Mouse (Mus musculus) CH12.LX (cell line): ENCODE measurements at regions not wholly inside any gene's neighbourhood (a gene's known extent, or its start where the extent isn't known, plus 50 kb on each side); places are given as distances from the start of the nearest gene placed in this dataset.

Experiments used
- DNase-seq: peaks from one replicate; pipeline ENCODE4 v3.0.0-alpha.2; 2013; ENCODE audit errors: extremely low read depth
- H3K27ac ChIP-seq: 2 replicates; pipeline ENCODE4 v1.5.1; 2012; ENCODE audit warnings: low read depth, mild to moderate bottlenecking, control low read depth, moderate library complexity; ENCODE audit not compliant: insufficient read depth
- H3K27me3 ChIP-seq: replicated peaks from 2 replicates; pipeline ENCODE3; 2012; ENCODE audit warnings: inconsistent platforms
- H3K36me3 ChIP-seq, 2 experiments: replicated peaks in 1 of 2; 2 replicates each; pipeline versions ENCODE3 to v1.6.1; 2012; ENCODE audit warnings: inconsistent platforms in 1 of 2, low read length in 1 of 2, mild to moderate bottlenecking in 1 of 2, mixed read lengths in 1 of 2, moderate library complexity in 1 of 2; ENCODE audit not compliant: control insufficient read depth in 1 of 2, insufficient read depth in 1 of 2
- H3K4me1 ChIP-seq, 2 experiments: 2 replicates each; pipeline ENCODE4 v1.6.1; 2012; ENCODE audit warnings: inconsistent platforms in 1 of 2, moderate library complexity in 1 of 2; ENCODE audit not compliant: insufficient read depth in 2 of 2, control insufficient read depth in 1 of 2
- H3K4me2 ChIP-seq: 2 replicates; pipeline ENCODE4 v1.6.1; 2012; ENCODE audit warnings: low read depth, mild to moderate bottlenecking, control low read depth; ENCODE audit not compliant: poor library complexity, insufficient read depth, severe bottlenecking
- H3K4me3 ChIP-seq, 3 experiments: fragments of 150-350 bp in 1 of 3; sonication (generic) in 1 of 3; replicated peaks in 1 of 3; 2 replicates each; pipeline versions ENCODE3 to v1.5.1; 2011 to 2012; ENCODE audit warnings: low read depth in 2 of 3, low read length in 2 of 3, mild to moderate bottlenecking in 2 of 3, moderate library complexity in 2 of 3, control low read depth in 1 of 3, improper control_type of control experiment in 1 of 3, inconsistent platforms in 1 of 3, mixed read lengths in 1 of 3; ENCODE audit not compliant: poor library complexity in 1 of 3
- H3K79me2 ChIP-seq: replicated peaks from 2 replicates; pipeline ENCODE4 v1.6.1; 2012; ENCODE audit warnings: mild to moderate bottlenecking, moderate library complexity; ENCODE audit not compliant: control insufficient read depth, poor library complexity, insufficient read depth, severe bottlenecking; ENCODE audit errors: extremely low read depth
- H3K9ac ChIP-seq: 2 replicates; pipeline ENCODE4 v1.6.1; 2012; ENCODE audit warnings: low read depth, mild to moderate bottlenecking, control low read depth, moderate library complexity; ENCODE audit not compliant: insufficient read depth
- H3K9me3 ChIP-seq: replicated peaks from 2 replicates; pipeline ENCODE3; 2012; ENCODE audit warnings: low read length, inconsistent platforms, mixed read lengths
- BHLHE40 ChIP-seq: IDR thresholded peaks from 2 replicates; pipeline ENCODE4 v1.6.1; 2011; ENCODE audit warnings: mild to moderate bottlenecking, low read depth, low read length, improper control_type of control experiment
- CHD1 ChIP-seq: IDR thresholded peaks from 2 replicates; pipeline ENCODE4 v1.6.1; 2012; ENCODE audit warnings: low read depth, low read length, improper control_type of control experiment, inconsistent platforms
- CHD2 ChIP-seq: IDR thresholded peaks from 2 replicates; pipeline ENCODE4 v1.6.1; 2011; ENCODE audit warnings: low read length, improper control_type of control experiment
- CTCF ChIP-seq, 2 experiments: IDR thresholded peaks in 1 of 2; conservative IDR thresholded peaks in 1 of 2; 2 replicates each; pipeline ENCODE4 v1.5.1; 2011 to 2012; ENCODE audit warnings: low read depth in 2 of 2, low read length in 2 of 2, improper control_type of control experiment in 1 of 2, inconsistent platforms in 1 of 2, mild to moderate bottlenecking in 1 of 2, moderate library complexity in 1 of 2
- ELF1 ChIP-seq: IDR thresholded peaks from 2 replicates; pipeline ENCODE4 v1.6.1; 2014; ENCODE audit warnings: low read depth, mild to moderate bottlenecking, inconsistent platforms, low read length, improper control_type of control experiment
- EP300 ChIP-seq: IDR thresholded peaks from 2 replicates; pipeline ENCODE4 v1.6.1; 2011; ENCODE audit warnings: low read length, improper control_type of control experiment
- ETS1 ChIP-seq: conservative IDR thresholded peaks from 2 replicates; pipeline ENCODE4 v1.6.1; 2012; ENCODE audit warnings: low read depth, mild to moderate bottlenecking, inconsistent platforms, low read length, improper control_type of control experiment, moderate library complexity
- GABPA ChIP-seq: IDR thresholded peaks from 2 replicates; pipeline ENCODE4 v1.6.1; 2012; ENCODE audit warnings: low read depth, low read length, improper control_type of control experiment, inconsistent platforms; ENCODE audit not compliant: insufficient replicate concordance
- HCFC1 ChIP-seq: IDR thresholded peaks from 2 replicates; pipeline ENCODE4 v1.6.1; 2012; ENCODE audit warnings: low read depth, mild to moderate bottlenecking, inconsistent platforms, low read length, improper control_type of control experiment
- IRF4 ChIP-seq: IDR thresholded peaks from 2 replicates; pipeline ENCODE4 v1.6.1; 2014; ENCODE audit warnings: low read depth, mild to moderate bottlenecking, inconsistent platforms, low read length, improper control_type of control experiment
- JUN ChIP-seq: IDR thresholded peaks from 2 replicates; pipeline ENCODE4 v1.6.1; 2011; ENCODE audit warnings: low read depth, mild to moderate bottlenecking, low read length, improper control_type of control experiment, moderate library complexity; ENCODE audit not compliant: insufficient read depth
- MAFK ChIP-seq: IDR thresholded peaks from 2 replicates; pipeline ENCODE4 v1.6.1; 2011; ENCODE audit warnings: low read length, improper control_type of control experiment; ENCODE audit not compliant: insufficient replicate concordance
- MAZ ChIP-seq: IDR thresholded peaks from 2 replicates; pipeline ENCODE4 v1.6.1; 2012; ENCODE audit warnings: low read depth, mild to moderate bottlenecking, inconsistent platforms, low read length, improper control_type of control experiment, moderate library complexity
- MEF2A ChIP-seq: IDR thresholded peaks from 2 replicates; pipeline ENCODE4 v1.6.1; 2014; ENCODE audit warnings: low read depth, mild to moderate bottlenecking, inconsistent platforms, low read length, improper control_type of control experiment, borderline replicate concordance
- MYC ChIP-seq: IDR thresholded peaks from 2 replicates; pipeline ENCODE4 v1.6.1; 2011; ENCODE audit warnings: low read depth, mild to moderate bottlenecking, improper control_type of control experiment, low read length
- RCOR1 ChIP-seq: conservative IDR thresholded peaks from 2 replicates; pipeline ENCODE4 v1.6.1; 2012; ENCODE audit warnings: low read depth, mild to moderate bottlenecking, inconsistent platforms, low read length, improper control_type of control experiment
- SIN3A ChIP-seq: IDR thresholded peaks from 2 replicates; pipeline ENCODE4 v1.6.1; 2012; ENCODE audit warnings: low read length, improper control_type of control experiment, inconsistent platforms
- SMC3 ChIP-seq: IDR thresholded peaks from 2 replicates; pipeline ENCODE4 v1.6.1; 2011; ENCODE audit warnings: low read depth, low read length, improper control_type of control experiment
- TBP ChIP-seq: conservative IDR thresholded peaks from 2 replicates; pipeline ENCODE4 v1.6.1; 2011; ENCODE audit warnings: low read depth, low read length, improper control_type of control experiment
- TCF12 ChIP-seq: IDR thresholded peaks from 2 replicates; pipeline ENCODE4 v1.6.1; 2014; ENCODE audit warnings: low read depth, mild to moderate bottlenecking, inconsistent platforms, low read length, improper control_type of control experiment
- UBTF ChIP-seq: IDR thresholded peaks from 2 replicates; pipeline ENCODE4 v1.6.1; 2012; ENCODE audit warnings: low read depth, mild to moderate bottlenecking, inconsistent platforms, low read length, improper control_type of control experiment, moderate library complexity
- USF1 ChIP-seq: IDR thresholded peaks from 2 replicates; pipeline ENCODE4 v1.6.1; 2014; ENCODE audit warnings: low read depth, mild to moderate bottlenecking, inconsistent platforms, low read length, improper control_type of control experiment
- USF2 ChIP-seq: conservative IDR thresholded peaks from 2 replicates; pipeline ENCODE4 v1.6.1; 2011; ENCODE audit warnings: low read depth, low read length, improper control_type of control experiment
- ZC3H11A ChIP-seq: IDR thresholded peaks from 2 replicates; pipeline ENCODE4 v1.6.1; 2012; ENCODE audit warnings: low read depth, mild to moderate bottlenecking, inconsistent platforms, low read length, improper control_type of control experiment
- ZNF384 ChIP-seq: IDR thresholded peaks from 2 replicates; pipeline ENCODE4 v1.6.1; 2012; ENCODE audit warnings: low read depth, low read length, improper control_type of control experiment, inconsistent platforms
- dilution Hi-C: fragments of 300-500 bp; cut with MboI; formaldehyde crosslinking; loops from 2 replicates; pipeline ENCODE4 v1.14.3; 2020; ENCODE audit warnings: low sequenced_read_pairs; ENCODE audit not compliant: extremely low pct_unique_long_range_greater_than_20kb, extremely low pct_ligation_motif_present
- in situ Hi-C: fragments of 300-500 bp; cut with MboI; formaldehyde crosslinking; loops from 3 replicates; pipeline ENCODE4 v1.14.3; 2019; ENCODE audit warnings: low sequenced_read_pairs, low pct_ligation_motif_present, low pct_unique_long_range_greater_than_20kb, mixed read lengths

GRCm38 (mm10) chr12:79910884-79911759 lies 201.7 kb downstream of the Zfp36l1 start:
- Histone ChIP-seq H3K9ac (peak overlapping the region; percentile 10; the same call in 1 of the 2 replicates), H3K36me3 (no peaks in the 10 kb centered on the region), H3K4me1 (peaks cover 26 to 50% of the 10 kb centered on the region in 2 experiments), H3K27me3 (no peaks in the 10 kb centered on the region), H3K79me2 (no peaks in the 10 kb centered on the region), H3K9me3 (peaks cover 13% of the 10 kb centered on the region), H3K4me3 (no peak overlapping the region), H3K4me2 (peak overlapping the region; percentile 59), H3K27ac (peak overlapping the region; percentile 66)
- TF ChIP-seq SMC3: peak; percentile 14; the same call in 1 of the 2 replicates
- 0 out of 2 replicates have a peak, but pooled peaks have one; percentile 2 for TF ChIP-seq UBTF
- TF ChIP-seq MAZ: peak; percentile 67; the same call in 1 of the 2 replicates
- no peak for TF ChIP-seq MYC
- peak; percentile 75 for TF ChIP-seq TCF12
- TF ChIP-seq CHD2: 0 out of 2 replicates have a peak, but pooled peaks have one; percentile 25
- no peak for TF ChIP-seq TBP
- TF ChIP-seq MEF2A: peak; percentile 75
- no peak for TF ChIP-seq USF1
- 0 out of 2 replicates have a peak, but pooled peaks have one; percentile 37 for TF ChIP-seq RCOR1
- TF ChIP-seq ELF1: peak; percentile 11; the same call in 1 of the 2 replicates
- TF ChIP-seq GABPA: no peak
- no peak for TF ChIP-seq CHD1
- peak; percentile 81 for TF ChIP-seq IRF4
- TF ChIP-seq USF2: no peak
- TF ChIP-seq ZNF384: no peak
- peak; percentile 66 for TF ChIP-seq ETS1
- TF ChIP-seq BHLHE40: 0 out of 2 replicates have a peak, but pooled peaks have one; percentile 41
- TF ChIP-seq EP300: peak; percentile 63
- no peak for TF ChIP-seq CTCF (conservative IDR thresholded peaks at IDR 0.05 in 1 of 2, IDR thresholded peaks at IDR 0.05 in 1 of 2; ENCODE audit: low read depth in 2 of 2, low read length in 2 of 2)
- TF ChIP-seq MAFK: no peak; the same call in 1 of the 2 replicates
- peak; percentile 29; the same call in 1 of the 2 replicates for TF ChIP-seq JUN
- TF ChIP-seq SIN3A: no peak
- TF ChIP-seq HCFC1: peak; percentile 30; the same call in 1 of the 2 replicates
- TF ChIP-seq ZC3H11A: no peak
- dilution Hi-C loops: no loop called here
- peak; percentile 60 for DNase-seq
- in situ Hi-C loops: no loop called here
